Mouse (Mus musculus) bone marrow macrophage, adult 2 months (primary cell): ENCODE data around the gene Cntn2.

Source experiments
- CTCF ChIP-seq: IDR thresholded peaks from 2 replicates; pipeline ENCODE4 v1.5.1; 2012; ENCODE audit warnings: low read depth, mild to moderate bottlenecking, low read length, moderate library complexity
- POLR2A ChIP-seq: IDR thresholded peaks from 2 replicates; pipeline ENCODE4 v1.6.1; 2012; ENCODE audit warnings: mild to moderate bottlenecking, low read depth, low read length, borderline replicate concordance

DNA sequence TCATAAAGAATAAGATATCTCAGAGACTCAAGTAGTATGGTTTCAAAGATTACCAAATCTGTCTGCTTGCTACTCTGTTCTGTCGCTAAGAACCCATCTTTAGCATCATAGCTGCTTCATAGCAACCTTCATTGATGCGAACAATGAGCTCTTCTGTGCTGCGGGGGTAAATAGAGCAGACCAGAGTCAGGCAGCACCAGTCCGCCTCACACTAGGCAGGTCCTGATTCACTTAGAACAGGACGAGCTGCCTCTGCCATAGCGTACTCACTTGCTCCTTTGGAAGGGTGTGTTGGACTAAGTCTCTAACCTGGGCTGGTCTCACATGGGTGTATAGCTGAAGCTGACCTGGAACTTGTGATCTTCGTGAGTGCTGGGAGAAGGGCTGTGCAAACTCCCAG lies 37.0 kb downstream of the Cntn2 start, which contains the start of gene Tmem81:
- TF ChIP-seq POLR2A, result no peak
- no peak for TF ChIP-seq CTCF
